Mouse (Mus musculus) kidney, postnatal 10 days (tissue): ENCODE data around the gene Cnih4.

Experiments
- DNase-seq: peaks from one replicate; pipeline ENCODE4 v3.0.0; 2021; ENCODE audit warnings: mixed read lengths

Cnih4 gene

DNA sequence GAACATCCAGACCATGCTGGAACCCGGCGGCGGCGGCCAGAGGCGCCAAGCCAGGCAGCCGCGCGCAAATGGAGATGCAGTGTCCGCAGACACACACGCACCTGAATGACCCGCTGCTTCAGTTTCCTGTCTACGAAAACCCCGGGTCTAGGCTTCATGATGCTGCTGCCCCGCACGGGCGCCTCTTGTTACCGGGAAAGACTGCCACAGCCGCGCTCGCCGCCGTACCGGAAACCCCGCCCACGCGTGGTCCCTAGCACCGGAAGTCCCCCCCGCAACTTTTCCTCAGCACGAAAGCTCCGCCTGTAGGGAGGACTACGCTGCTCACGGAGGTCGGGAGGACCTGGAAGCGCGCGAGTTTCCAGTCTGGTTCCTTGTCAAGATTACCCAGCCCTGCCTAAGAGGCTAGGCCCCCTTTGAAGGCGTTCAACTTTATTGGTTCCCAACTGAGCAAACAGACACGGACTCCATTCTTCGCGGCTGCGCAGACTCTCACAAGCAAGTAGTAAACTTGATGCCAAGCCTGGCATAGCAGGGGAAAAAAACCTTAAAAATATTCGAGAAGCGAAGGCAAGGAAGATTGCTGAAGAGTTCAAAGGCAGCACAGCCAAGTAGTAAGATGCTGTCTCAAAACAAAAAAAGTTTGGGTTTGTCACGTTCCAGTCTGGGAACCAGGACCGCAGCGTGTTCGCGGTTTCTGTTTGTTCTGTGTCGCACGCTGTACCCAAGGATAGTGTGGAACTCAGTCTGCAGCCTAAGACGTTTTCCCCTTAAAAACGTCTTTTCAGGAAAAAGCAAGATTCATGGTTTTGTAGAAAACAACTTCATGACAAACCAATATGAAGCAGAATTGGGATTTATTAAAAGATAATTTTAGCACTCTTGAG is at the start of gene Cnih4, which contains the start of gene Nvl:
Gene Cnih4 (plus strand): TSS at position 744 of the 887 bp plus-strand sequence.
Gene Nvl (minus strand): TSS at position 255 of the 887 bp plus-strand sequence.
- DNase-seq = peak; percentile 95

DNA sequence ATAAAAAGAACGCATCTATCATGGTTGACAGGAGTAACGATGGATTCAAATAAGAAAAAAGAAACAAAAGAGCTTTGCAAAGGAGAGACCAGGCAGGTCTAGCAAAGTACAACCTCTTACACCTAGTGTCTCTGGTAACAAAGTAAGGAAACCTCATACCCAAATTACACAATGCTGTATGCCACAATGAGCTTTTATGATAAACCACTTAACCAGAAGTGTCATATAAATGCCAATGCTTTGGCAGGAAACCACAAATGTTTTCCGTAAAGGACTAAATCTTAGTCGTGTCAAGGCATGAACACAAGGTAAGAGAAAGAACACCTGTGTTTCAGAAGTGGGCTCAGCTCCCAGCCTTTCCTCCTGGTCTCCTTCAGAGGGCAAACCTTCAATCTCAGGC is 27.4 kb upstream of the Cnih4 start:
- no peak for DNase-seq

DNA sequence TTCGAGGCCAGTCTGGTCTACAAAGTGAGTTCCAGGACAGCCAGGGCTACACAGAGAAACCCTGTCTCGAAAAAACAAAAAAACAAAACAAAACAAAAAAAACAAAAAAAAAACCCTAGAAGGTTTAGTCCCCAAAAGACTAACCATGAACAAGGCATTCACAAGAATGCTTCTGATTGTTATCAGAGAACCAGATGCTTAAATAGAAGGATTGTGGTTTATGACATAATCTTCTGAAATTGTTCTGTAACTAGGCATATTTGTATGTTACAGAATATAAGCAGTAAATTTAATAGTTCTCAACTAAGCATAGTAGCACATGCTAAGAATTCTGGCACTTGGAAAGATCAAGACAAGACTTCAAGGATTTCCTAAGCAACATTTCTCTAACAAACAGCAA is 20.3 kb upstream of the Cnih4 start:
- DNase-seq = no peak

DNA sequence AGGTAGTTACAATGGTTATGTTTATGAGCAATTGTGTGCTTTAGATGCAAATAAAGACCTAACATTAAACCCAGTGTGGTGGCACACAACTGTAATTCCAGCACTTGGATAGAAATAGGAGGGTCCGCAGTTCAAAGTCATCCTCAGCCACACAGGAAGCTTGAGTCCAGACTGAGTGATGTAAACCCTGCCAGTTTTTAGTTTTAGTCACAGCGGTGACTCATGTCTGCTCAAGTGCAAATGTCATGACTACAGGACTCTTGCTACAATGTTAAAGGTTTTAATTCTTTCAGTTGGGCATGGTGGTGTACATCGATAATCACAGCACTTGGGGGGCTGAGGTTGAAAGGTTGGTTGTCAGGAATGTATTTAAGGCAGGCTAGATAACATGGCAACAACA is 18.6 kb upstream of the Cnih4 start:
- no peak for DNase-seq

DNA sequence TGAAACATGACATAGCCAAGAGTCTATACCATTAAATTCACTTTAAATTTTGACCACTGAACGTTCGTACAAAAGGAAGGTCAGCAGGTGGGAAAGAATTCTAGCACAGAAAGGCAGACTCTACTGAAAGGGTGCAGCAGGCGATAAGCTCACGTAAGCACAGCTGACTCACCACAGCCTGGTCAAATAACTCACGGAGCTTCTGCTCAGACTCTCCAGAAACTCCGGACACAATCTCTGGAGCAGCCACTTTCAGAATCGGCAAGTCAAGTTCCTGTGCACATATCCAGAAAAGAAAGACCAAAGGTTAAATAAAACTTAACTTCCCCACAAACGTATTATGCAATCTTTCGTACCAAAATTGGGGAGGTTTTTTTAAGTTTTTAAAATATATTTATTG is 17.7 kb upstream of the Cnih4 start:
- no peak for DNase-seq

DNA sequence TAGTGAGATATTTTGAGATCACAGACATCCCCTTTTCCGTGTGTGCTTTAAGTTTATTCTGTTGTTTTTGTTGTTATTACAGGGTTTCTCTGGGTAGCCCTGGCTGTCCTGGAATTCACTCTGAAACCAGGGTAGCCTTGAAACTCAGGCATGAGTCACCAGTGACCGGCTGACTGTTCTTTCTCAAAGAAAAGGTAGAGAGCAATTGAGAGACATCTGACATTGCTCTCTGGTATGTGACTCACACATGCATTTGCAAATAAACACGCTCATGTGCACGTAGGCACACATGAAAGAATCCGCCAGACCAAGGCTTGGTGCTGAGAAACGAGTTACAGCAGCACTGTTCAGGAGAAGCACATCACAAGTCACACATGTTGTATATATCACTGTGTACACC is 12.6 kb upstream of the Cnih4 start:
- no peak for DNase-seq

DNA sequence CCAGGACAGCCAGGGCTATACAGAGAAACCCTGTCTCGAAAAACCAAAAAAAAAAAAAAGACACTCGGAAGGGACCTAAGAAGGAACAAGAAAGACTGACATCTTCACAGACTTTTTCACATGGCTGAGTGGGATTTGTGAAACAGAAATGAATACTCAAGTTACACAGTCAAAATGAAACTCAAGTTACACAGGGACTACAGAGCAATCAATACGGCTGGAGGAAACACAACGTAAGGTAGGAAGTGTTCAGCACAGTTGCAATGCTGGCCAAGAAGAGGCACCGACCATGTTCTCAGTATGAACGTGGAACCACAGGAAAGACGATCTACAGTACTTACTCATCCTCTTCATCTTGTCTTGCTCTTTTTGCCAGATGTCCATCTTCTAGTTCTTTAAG is 5.8 kb upstream of the Cnih4 start:
- DNase-seq = no peak

DNA sequence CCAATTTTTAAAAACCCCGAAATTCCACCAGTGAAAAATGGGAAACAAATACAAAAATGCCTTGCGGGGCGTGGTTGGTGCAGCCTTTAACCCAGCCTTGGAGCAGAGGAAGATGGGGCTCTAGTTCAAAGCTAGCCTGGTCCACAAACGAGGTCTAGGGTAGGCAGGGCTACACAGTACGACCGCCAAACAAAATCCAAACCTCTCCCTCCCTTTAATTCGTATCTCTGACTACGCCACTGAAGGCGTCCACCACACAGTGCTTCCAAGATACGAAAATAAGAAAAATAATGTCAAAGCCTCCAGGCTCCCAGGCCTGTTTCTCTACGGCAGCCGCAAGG is 914 bp upstream of the Cnih4 start:
- no peak for DNase-seq

DNA sequence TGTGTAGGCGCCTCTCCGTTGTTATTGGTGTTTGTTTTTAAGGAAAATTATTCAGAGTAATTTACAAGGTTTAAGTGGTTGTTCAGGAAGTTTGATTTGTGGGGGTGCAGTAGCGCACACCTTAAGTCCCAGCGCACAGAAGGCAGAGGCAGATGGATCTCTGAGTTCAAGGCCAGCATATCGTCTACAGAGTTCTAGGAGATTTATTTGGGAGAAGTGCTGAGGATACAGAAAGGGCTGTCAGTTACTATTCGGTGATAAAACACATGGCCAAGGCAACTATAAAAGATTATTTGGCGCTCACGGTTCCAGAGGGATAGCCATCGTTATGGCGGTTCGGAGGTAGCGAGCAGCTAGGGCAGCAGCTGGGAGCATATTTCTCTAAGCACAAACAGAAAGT is 473 bp downstream of the Cnih4 start:
- no peak for DNase-seq

DNA sequence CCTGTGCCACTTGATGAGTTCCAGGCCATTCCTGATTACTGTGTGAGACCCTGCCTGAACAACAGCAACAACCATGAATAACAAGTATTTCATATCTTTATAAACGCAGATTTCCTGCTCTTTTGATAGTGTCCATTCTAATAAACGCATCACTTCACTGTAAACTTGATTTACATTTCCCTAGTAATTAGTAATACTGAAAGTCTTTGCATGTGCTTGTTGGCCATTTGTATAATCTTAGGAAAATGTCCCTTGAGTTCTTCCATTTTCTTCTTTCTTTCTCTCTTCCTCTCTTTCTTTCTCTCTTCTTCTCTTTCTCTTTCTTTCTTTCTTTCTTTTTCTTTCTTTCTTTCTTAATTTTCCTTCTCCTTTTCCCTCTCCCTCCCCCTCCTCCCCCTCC is 1.7 kb downstream of the Cnih4 start:
- no peak for DNase-seq

DNA sequence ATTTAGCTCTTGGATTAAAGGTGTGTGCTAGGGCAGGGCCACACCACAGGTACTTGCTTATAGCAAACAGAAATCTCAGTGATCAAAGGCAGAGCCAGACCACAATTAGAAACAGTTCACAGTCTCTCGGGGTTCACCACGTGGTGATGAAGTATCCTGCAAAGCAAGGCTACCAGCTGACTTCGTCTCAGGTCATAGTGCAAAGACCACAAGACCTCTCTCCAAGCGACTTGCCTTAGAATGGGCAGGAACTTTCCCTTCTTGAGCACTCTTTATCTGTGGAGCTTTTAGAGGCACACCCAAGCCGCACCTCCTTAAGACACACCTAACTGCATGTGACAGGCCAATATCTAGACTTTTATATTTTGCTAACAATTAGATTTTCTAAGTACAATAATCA is 4.0 kb downstream of the Cnih4 start:
- peak; percentile 23 for DNase-seq

DNA sequence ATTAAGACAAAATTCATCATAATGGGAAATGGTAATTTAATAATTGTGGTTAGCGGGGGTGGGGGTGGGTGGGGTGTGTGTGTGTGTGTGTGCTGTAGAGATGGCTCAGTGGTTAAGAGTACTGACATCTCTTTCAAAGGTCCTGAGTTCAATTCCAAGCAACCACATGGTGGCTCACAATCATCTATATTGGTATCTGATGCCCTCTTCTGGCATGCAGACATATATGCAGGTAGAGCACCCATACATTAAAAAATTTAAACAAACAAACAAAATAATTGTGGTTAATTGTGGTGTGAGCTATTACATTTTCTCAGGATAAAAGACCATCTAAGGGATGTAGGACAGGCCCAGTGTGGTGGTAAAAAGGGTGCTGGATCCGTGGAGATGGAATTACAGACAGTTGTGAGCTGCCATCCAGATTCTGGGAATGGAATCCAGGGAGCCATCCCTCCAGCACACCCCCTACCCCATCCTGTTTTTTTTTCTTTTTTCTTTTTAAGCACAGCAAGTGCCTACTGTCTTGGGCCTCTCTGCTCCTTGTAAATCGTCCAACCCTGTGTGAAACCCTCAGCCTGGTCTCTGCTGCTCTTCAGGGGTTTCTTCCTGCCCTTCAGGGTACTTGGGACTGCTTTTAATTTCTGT is 5.0 kb downstream of the Cnih4 start:
- no peak for DNase-seq

DNA sequence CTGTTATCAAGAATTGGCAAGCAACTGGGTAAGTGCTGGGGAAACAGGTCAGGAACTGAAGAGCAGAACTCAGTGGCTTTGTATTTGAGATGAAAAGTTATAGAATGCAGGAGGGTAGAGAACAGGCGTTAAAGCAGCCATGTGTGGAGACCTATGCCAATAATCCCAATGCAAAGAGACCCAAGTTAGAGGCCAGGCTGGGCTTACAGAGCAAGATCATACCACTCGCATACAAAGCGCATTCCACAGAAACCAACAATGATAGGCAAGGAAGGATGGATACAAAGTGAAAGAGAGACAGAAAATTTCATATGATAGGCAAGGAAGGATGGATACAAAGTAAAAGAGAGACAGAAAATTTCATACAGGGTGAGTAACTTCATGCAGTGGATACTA is 5.9 kb downstream of the Cnih4 start:
- DNase-seq = no peak

DNA sequence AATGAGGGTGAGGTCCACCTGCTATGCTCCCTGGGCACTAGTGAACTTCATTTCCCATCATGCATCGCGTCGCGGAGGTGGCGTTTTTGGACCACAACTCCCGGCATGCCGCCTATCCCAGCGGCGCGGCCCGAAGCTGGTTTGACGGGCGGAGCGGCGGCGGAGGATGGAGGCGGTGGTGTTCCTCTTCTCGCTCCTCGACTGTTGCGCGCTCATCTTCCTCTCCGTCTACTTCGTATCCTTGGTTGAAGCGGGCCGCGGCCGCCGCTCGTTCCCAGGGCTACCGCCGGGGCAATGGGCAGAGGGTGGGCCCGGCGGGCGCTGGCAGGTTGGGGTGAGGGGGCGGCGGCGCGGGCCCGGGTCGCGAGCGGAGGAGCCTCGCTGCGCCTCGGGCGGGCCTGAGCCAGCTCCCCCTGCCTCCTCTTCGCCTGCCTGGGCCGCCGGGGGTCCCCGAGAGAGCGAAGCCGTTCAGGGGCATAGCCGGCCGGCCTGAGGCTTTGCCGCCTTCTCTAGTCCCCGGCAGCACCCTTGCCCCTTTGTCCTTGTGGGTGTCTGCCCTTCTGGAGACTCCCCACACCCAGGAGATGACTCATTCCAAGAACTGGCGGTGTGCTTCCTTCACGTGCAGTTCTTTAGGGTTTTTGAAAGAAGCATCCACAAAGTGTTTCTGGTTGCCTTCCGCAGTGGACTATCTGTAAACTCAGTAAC is 6.5 kb downstream of the Cnih4 start:
- peak; percentile 96 for DNase-seq

DNA sequence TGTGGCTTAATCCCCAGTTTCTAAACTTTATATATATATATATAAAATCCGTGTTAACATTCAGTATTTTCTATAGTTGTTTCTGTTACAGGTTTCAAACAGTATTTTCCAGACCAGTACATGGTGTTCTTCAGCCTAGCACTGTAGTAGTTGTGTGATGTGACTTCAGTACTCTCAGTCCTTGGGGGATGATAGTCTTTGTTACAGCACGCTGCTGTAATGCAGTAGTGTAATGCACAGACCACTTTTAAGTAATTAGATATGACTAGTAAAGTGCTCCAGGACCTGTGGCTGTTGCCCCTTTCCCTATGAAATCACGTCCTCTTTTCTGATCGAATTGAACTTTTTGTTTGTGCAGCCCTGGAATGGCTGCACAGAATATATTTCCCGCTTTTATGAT is 7.0 kb downstream of the Cnih4 start:
- no peak for DNase-seq

DNA sequence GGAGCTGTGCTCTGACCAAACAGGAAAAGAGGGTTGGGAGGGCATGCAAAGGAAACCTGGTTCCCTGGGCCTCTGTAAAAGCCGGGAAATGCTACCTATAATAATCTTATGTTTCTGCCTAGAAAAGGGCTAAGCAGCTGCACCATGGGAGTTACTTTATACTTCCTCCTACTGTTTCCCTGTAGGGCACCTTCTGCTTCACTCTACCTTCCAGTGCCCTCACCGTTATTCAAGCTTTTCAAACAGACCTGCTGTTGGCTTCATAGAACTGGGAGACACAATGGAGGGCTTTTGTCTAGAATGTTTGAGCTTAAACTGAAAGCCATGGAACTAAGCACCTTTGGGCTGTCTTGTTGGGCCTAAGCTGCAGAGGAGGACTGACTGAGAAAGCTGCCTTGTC is 23.3 kb downstream of the Cnih4 start:
- DNase-seq = no peak

DNA sequence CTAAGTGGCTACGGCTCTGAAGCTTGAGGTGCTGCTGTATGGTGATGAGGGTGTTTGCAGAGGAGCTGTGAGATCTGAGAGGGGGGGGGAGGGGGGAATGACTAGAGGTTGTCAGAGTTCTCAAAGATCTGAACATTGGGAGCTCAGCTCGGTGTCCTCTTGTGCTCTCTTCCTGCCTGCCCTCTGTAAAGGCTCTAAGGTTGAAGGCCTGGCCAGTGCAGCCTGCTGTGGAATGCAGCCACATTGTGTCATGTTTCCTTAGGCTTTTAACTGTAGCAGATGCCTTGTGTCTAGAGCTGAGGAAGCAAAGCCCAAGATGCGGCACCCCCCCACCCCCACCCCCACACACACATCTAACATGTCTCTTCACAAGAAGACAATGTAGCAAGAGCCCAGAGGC is 23.9 kb downstream of the Cnih4 start:
- DNase-seq = peak; percentile 39

DNA sequence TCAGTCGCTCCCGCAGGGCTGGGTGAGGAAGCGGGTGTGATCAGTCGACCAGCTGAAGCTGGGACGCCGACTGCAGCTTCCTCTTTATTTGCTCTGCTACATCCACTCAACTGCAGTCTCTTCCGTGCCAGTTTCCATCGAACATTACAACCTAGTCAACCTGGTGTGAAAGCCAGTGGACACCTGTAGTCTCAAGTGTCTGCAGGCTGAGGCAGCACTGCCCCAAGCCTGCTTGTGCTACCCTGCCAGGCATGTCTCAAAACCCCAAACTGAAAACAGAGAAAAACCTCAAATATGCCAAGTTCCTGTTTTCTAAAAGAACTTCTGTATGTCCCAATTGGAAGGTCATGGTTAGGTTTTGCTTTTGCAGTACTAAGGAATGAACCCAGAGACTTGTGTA is 25.7 kb downstream of the Cnih4 start:
- no peak for DNase-seq

DNA sequence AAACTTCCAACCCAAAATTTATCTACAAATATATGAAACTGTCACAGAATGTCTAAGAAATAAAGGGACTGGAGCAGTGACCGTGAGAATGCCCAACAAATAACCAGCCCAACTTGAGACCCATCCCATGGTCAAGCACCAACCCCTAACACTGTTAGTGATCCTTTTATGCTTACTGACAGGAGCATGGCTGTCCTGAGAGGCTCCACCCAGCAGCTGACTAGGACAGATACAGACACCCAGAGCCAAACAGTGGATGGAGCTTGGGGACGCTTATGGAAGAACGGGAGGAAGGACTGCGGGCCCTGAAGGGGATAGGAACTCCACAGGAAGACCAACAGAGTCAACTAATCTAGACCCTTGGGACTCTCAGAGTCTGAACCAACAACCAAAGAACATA is 44.4 kb downstream of the Cnih4 start:
- no peak for DNase-seq

DNA sequence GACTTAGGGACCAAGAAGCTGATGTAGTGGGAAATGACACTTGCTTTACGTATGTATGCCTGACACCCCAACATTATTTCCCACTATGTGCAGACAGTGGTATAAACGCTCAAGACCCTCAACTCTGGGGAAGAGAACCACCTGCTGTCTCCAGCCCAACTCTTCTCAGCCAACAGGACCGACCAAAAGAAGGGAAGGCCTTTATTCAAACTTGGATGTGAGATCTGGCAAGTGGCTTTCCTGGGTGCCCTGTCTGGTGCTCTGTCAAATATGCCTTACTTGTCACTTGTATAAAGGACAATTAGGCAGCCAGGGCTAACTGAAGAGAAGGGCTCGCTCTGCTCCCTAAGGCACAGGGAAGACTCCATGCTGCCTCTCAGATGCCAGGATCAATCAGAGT is 55.0 kb downstream of the Cnih4 start:
- no peak for DNase-seq

DNA sequence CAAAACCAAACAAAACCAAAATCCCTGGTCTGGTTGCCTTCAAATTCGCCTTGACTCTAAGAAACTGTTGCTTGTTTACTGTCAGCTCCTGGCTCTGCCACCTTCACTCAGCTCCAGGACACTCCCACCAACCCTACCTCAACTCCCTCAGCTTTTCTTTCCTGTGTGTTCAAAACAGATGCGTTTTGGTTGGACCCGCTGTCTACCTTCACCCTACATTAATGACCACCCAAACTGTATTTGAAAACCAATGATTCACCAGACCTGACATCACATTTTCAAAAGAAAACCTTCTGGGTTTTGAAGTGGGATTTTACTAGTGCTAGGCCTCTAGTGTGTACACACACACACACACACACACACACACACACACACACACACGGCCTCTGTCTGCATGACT is 65.7 kb downstream of the Cnih4 start:
- DNase-seq = no peak

DNA sequence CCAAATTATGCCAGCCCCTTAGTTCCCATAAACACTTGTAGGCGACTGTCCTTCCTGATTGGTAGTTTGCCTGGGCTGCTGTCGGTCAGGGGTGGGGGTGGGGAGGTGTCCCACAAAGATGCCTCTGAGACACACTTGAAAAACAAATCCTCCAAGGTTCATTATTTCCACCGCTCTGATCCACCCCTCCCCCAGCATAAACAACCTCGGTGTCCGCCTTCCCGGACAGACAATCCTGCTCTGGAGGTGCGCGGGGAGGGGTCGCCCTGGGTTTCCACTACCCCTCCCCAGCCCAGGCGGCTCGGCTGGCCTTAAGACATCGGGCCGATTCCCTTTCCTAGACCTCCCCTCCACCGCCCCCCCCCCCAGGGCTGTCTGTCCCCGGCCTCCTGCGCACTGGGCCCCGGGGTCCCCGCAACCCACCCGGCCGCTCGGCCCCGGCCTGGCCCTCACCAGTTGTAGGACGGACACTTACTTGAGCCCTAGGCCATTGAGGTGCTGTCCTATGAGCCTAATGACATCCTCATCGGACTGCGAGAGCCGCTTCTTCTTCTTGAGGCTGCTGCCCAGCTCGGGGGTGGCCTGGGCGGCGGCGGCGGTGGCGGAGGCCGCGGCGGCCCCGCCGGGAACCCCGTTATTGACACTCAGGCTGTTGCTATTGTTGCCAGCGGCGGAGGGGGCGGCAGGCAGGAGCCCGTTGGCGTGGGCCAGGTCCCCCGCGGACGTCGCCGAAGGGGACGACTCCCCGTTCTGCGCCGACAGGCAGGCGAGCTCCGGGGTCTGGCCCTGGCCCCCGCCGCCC is 66.3 kb downstream of the Cnih4 start:
- peak; percentile 67 for DNase-seq

DNA sequence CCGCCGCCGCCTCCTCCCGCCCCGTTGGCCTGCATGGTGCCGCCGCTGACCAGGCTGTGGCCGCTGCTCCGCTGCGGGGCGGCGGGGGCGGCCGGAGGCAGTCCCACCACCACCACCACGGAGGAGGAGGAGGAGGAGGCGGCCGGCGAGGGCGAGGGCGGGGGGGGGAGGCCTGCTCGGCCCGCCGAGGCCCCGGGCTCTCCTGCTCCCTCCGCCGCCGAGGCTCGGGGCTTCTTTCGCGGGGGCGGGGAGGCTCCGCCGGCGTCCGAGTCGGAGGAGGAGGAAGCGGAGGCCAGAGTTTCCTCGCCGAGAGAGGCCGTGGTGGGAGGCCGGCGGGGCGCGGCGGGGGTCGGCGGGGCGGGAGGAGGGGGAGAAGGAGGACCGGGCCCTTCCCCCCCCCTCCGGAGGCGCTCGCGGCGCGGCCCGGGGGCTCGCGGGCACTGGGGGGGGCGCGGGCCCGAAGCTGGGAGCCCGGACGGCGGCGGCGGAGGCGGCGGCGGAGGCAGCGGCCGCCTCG is 67.0 kb downstream of the Cnih4 start:
- peak; percentile 66 for DNase-seq
